Mouse (Mus musculus) CH12.LX (cell line): ENCODE measurements around the gene Rbm44. TPM values are rescaled to one million over a fixed set of nuclear protein-coding genes. Genes with fewer than 3 reads are reported as not detected.

ENCODE experiments used
- DNase-seq: peaks from one replicate; pipeline ENCODE4 v3.0.0-alpha.2; 2013; ENCODE audit errors: extremely low read depth
- H3K27ac ChIP-seq: 2 replicates; pipeline ENCODE4 v1.5.1; 2012; ENCODE audit warnings: low read depth, mild to moderate bottlenecking, control low read depth, moderate library complexity; ENCODE audit not compliant: insufficient read depth
- H3K27me3 ChIP-seq: replicated peaks from 2 replicates; pipeline ENCODE3; 2012; ENCODE audit warnings: inconsistent platforms
- H3K36me3 ChIP-seq, 2 experiments: replicated peaks in 1 of 2; 2 replicates each; pipeline versions ENCODE3 to v1.6.1; 2012; ENCODE audit warnings: inconsistent platforms in 1 of 2, low read length in 1 of 2, mild to moderate bottlenecking in 1 of 2, mixed read lengths in 1 of 2, moderate library complexity in 1 of 2; ENCODE audit not compliant: control insufficient read depth in 1 of 2, insufficient read depth in 1 of 2
- H3K4me1 ChIP-seq, 2 experiments: 2 replicates each; pipeline ENCODE4 v1.6.1; 2012; ENCODE audit warnings: inconsistent platforms in 1 of 2, moderate library complexity in 1 of 2; ENCODE audit not compliant: insufficient read depth in 2 of 2, control insufficient read depth in 1 of 2
- H3K4me2 ChIP-seq: 2 replicates; pipeline ENCODE4 v1.6.1; 2012; ENCODE audit warnings: low read depth, mild to moderate bottlenecking, control low read depth; ENCODE audit not compliant: poor library complexity, insufficient read depth, severe bottlenecking
- H3K4me3 ChIP-seq, 3 experiments: fragments of 150-350 bp in 1 of 3; sonication (generic) in 1 of 3; replicated peaks in 1 of 3; 2 replicates each; pipeline versions ENCODE3 to v1.5.1; 2011 to 2012; ENCODE audit warnings: low read depth in 2 of 3, low read length in 2 of 3, mild to moderate bottlenecking in 2 of 3, moderate library complexity in 2 of 3, control low read depth in 1 of 3, improper control_type of control experiment in 1 of 3, inconsistent platforms in 1 of 3, mixed read lengths in 1 of 3; ENCODE audit not compliant: poor library complexity in 1 of 3
- H3K79me2 ChIP-seq: replicated peaks from 2 replicates; pipeline ENCODE4 v1.6.1; 2012; ENCODE audit warnings: mild to moderate bottlenecking, moderate library complexity; ENCODE audit not compliant: control insufficient read depth, poor library complexity, insufficient read depth, severe bottlenecking; ENCODE audit errors: extremely low read depth
- H3K9ac ChIP-seq: 2 replicates; pipeline ENCODE4 v1.6.1; 2012; ENCODE audit warnings: low read depth, mild to moderate bottlenecking, control low read depth, moderate library complexity; ENCODE audit not compliant: insufficient read depth
- H3K9me3 ChIP-seq: replicated peaks from 2 replicates; pipeline ENCODE3; 2012; ENCODE audit warnings: low read length, inconsistent platforms, mixed read lengths
- BHLHE40 ChIP-seq: IDR thresholded peaks from 2 replicates; pipeline ENCODE4 v1.6.1; 2011; ENCODE audit warnings: mild to moderate bottlenecking, low read depth, low read length, improper control_type of control experiment
- CHD2 ChIP-seq: IDR thresholded peaks from 2 replicates; pipeline ENCODE4 v1.6.1; 2011; ENCODE audit warnings: low read length, improper control_type of control experiment
- CTCF ChIP-seq, 2 experiments: IDR thresholded peaks in 1 of 2; conservative IDR thresholded peaks in 1 of 2; 2 replicates each; pipeline ENCODE4 v1.5.1; 2011 to 2012; ENCODE audit warnings: low read depth in 2 of 2, low read length in 2 of 2, improper control_type of control experiment in 1 of 2, inconsistent platforms in 1 of 2, mild to moderate bottlenecking in 1 of 2, moderate library complexity in 1 of 2
- EP300 ChIP-seq: IDR thresholded peaks from 2 replicates; pipeline ENCODE4 v1.6.1; 2011; ENCODE audit warnings: low read length, improper control_type of control experiment
- ETS1 ChIP-seq: conservative IDR thresholded peaks from 2 replicates; pipeline ENCODE4 v1.6.1; 2012; ENCODE audit warnings: low read depth, mild to moderate bottlenecking, inconsistent platforms, low read length, improper control_type of control experiment, moderate library complexity
- GABPA ChIP-seq: IDR thresholded peaks from 2 replicates; pipeline ENCODE4 v1.6.1; 2012; ENCODE audit warnings: low read depth, low read length, improper control_type of control experiment, inconsistent platforms; ENCODE audit not compliant: insufficient replicate concordance
- HCFC1 ChIP-seq: IDR thresholded peaks from 2 replicates; pipeline ENCODE4 v1.6.1; 2012; ENCODE audit warnings: low read depth, mild to moderate bottlenecking, inconsistent platforms, low read length, improper control_type of control experiment
- JUN ChIP-seq: IDR thresholded peaks from 2 replicates; pipeline ENCODE4 v1.6.1; 2011; ENCODE audit warnings: low read depth, mild to moderate bottlenecking, low read length, improper control_type of control experiment, moderate library complexity; ENCODE audit not compliant: insufficient read depth
- JUND ChIP-seq: conservative IDR thresholded peaks from 2 replicates; pipeline ENCODE4 v1.6.1; 2011; ENCODE audit warnings: low read depth, low read length, improper control_type of control experiment
- MAFK ChIP-seq: IDR thresholded peaks from 2 replicates; pipeline ENCODE4 v1.6.1; 2011; ENCODE audit warnings: low read length, improper control_type of control experiment; ENCODE audit not compliant: insufficient replicate concordance
- MAZ ChIP-seq: IDR thresholded peaks from 2 replicates; pipeline ENCODE4 v1.6.1; 2012; ENCODE audit warnings: low read depth, mild to moderate bottlenecking, inconsistent platforms, low read length, improper control_type of control experiment, moderate library complexity
- MXI1 ChIP-seq: IDR thresholded peaks from 2 replicates; pipeline ENCODE4 v1.6.1; 2011; ENCODE audit warnings: mild to moderate bottlenecking, low read depth, low read length, improper control_type of control experiment
- MYC ChIP-seq: IDR thresholded peaks from 2 replicates; pipeline ENCODE4 v1.6.1; 2011; ENCODE audit warnings: low read depth, mild to moderate bottlenecking, improper control_type of control experiment, low read length
- NELFE ChIP-seq: IDR thresholded peaks from 2 replicates; pipeline ENCODE4 v1.6.1; 2011; ENCODE audit warnings: low read depth, low read length, improper control_type of control experiment
- NRF1 ChIP-seq: IDR thresholded peaks from 2 replicates; pipeline ENCODE4 v1.6.1; 2014; ENCODE audit warnings: low read depth, mild to moderate bottlenecking, inconsistent platforms, low read length, improper control_type of control experiment, moderate library complexity
- POLR2AphosphoS2 ChIP-seq: IDR thresholded peaks from 2 replicates; pipeline ENCODE4 v1.6.1; 2011; ENCODE audit warnings: low read depth, low read length, improper control_type of control experiment
- RAD21 ChIP-seq: IDR thresholded peaks from 2 replicates; pipeline ENCODE4 v1.6.1; 2011; ENCODE audit warnings: low read depth, mild to moderate bottlenecking, low read length, improper control_type of control experiment, moderate library complexity
- SIN3A ChIP-seq: IDR thresholded peaks from 2 replicates; pipeline ENCODE4 v1.6.1; 2012; ENCODE audit warnings: low read length, improper control_type of control experiment, inconsistent platforms
- SMC3 ChIP-seq: IDR thresholded peaks from 2 replicates; pipeline ENCODE4 v1.6.1; 2011; ENCODE audit warnings: low read depth, low read length, improper control_type of control experiment
- TBP ChIP-seq: conservative IDR thresholded peaks from 2 replicates; pipeline ENCODE4 v1.6.1; 2011; ENCODE audit warnings: low read depth, low read length, improper control_type of control experiment
- TCF12 ChIP-seq: IDR thresholded peaks from 2 replicates; pipeline ENCODE4 v1.6.1; 2014; ENCODE audit warnings: low read depth, mild to moderate bottlenecking, inconsistent platforms, low read length, improper control_type of control experiment
- UBTF ChIP-seq: IDR thresholded peaks from 2 replicates; pipeline ENCODE4 v1.6.1; 2012; ENCODE audit warnings: low read depth, mild to moderate bottlenecking, inconsistent platforms, low read length, improper control_type of control experiment, moderate library complexity
- ZC3H11A ChIP-seq: IDR thresholded peaks from 2 replicates; pipeline ENCODE4 v1.6.1; 2012; ENCODE audit warnings: low read depth, mild to moderate bottlenecking, inconsistent platforms, low read length, improper control_type of control experiment
- dilution Hi-C: fragments of 300-500 bp; cut with MboI; formaldehyde crosslinking; loops from 2 replicates; pipeline ENCODE4 v1.14.3; 2020; ENCODE audit warnings: low sequenced_read_pairs; ENCODE audit not compliant: extremely low pct_unique_long_range_greater_than_20kb, extremely low pct_ligation_motif_present
- in situ Hi-C: fragments of 300-500 bp; cut with MboI; formaldehyde crosslinking; loops from 3 replicates; pipeline ENCODE4 v1.14.3; 2019; ENCODE audit warnings: low sequenced_read_pairs, low pct_ligation_motif_present, low pct_unique_long_range_greater_than_20kb, mixed read lengths
- polyA plus RNA-seq: library from polyadenylated mRNA; unstranded; fragments of >175 nt; gene quantifications from 2 replicates; pipeline ENCODE4 v1.2.1, GENCODE M21; 2012; ENCODE audit warnings: low read depth; ENCODE audit not compliant: insufficient read length
- total RNA-seq, 2 experiments: library from RNA; depleted of rRNA; stranded (reverse); fragments of 300-350 nt in 1 of 2; fragments of >200 nt in 1 of 2; gene quantifications; 2 replicates each; pipeline ENCODE4 v1.2.3; 2012 to 2014

The Rbm44 gene
- total and polyA plus RNA-seq, 3 experiments = 0.23 to 0.44 TPM; not detected in 1

- H3K9ac ChIP-seq = no peak overlapping the region
- no peak overlapping the region for H3K27ac ChIP-seq
- peaks cover 2% of the 10 kb centered on the region for H3K27me3 ChIP-seq
- H3K36me3 ChIP-seq = no peaks in the 10 kb centered on the region
- no peaks in the 10 kb centered on the region for H3K79me2 ChIP-seq
- in situ Hi-C loops = no loop called here
- no peak overlapping the region for H3K4me2 ChIP-seq
- dilution Hi-C loops = no loop called here
- DNase-seq = peak; percentile 43
- H3K4me3 ChIP-seq = no peak overlapping the region
- TF ChIP-seq MAFK (no peak), TBP (no peak), RAD21 (peak; percentile 86), SMC3 (peak; percentile 89), MYC (no peak), JUND (no peak), CTCF (conservative IDR thresholded peaks at IDR 0.05 in 1 of 2, IDR thresholded peaks at IDR 0.05 in 1 of 2; ENCODE audit: low read depth in 2 of 2, low read length in 2 of 2) (peak in 1 of 2 experiments; percentile 87; a peak in 2 of 4 replicates), SIN3A (no peak), NELFE (no peak), UBTF (no peak), ZC3H11A (peak; percentile 41), GABPA (no peak)
- no peaks in the 10 kb centered on the region for H3K9me3 ChIP-seq
- no peaks in the 10 kb centered on the region; a peak in 1 of 4 replicates for H3K4me1 ChIP-seq
These were observed 34.2 kb downstream of the Rbm44 start for GRCm38 (mm10) chr1:91179086-91179485.

DNA sequence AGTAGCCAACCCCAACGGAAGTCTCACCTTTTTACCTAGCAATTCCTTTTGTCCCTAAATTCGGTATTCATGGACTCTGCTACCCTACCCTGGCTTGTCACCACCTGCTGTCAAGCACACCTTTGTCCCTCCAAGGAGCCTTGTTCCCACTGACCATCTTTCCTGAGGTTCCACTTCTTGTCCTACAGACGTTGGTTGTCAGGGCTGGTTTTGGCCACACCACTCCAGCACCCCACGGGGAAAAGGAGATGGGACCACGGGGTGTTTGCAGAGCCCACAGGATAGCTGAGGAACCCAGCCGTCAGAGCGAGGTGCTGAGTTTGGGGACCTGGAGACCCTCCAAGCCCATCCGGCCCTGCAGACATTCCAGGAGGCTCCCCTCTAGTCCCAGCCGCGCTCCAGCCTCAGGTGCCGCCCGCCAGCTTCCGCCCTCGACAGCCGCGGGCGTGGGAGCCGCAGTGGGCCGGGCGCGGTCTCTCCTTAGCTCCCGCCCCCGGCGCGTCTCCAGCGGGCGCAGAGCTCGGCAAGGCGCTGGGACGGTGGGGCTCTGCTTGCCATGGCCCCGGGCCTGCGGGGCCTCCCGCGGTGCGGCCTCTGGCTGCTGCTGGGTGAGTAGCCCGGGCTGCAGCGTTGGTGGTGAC is 34.8 kb downstream of the Rbm44 start, which contains the start of gene Ramp1:
Gene Ramp1, plus strand, starts transcription at position 290 of the 641 bp plus-strand sequence.
- Histone ChIP-seq H3K4me1 (no peaks in the 10 kb centered on the region; a peak in 1 of 4 replicates), H3K4me2 (no peak within 1 kb of the TSS), H3K4me3 (no peak within 1 kb of the TSS), H3K79me2 (no peaks in the 10 kb centered on the region), H3K36me3 (no peaks in the 10 kb centered on the region), H3K27ac (no peak within 1 kb of the TSS), H3K9me3 (no peaks in the 10 kb centered on the region), H3K9ac (no peak within 1 kb of the TSS), H3K27me3 (peaks cover 2% of the 10 kb centered on the region)
- TF ChIP-seq HCFC1 = no peak
- no peak for TF ChIP-seq NRF1
- TF ChIP-seq BHLHE40 = no peak
- TF ChIP-seq ETS1 = no peak
- no peak for TF ChIP-seq SIN3A
- no peak for TF ChIP-seq MAZ
- no peak for TF ChIP-seq EP300
- no peak for TF ChIP-seq MAFK
- TF ChIP-seq JUN = no peak
- TF ChIP-seq CTCF (conservative IDR thresholded peaks at IDR 0.05 in 1 of 2, IDR thresholded peaks at IDR 0.05 in 1 of 2; ENCODE audit: low read depth in 2 of 2, low read length in 2 of 2) = no peak
- no peak for TF ChIP-seq ZC3H11A
- TF ChIP-seq MXI1 = no peak
- no peak for TF ChIP-seq TCF12
- no peak for TF ChIP-seq CHD2
- no peak for TF ChIP-seq POLR2AphosphoS2
- in situ Hi-C loops (loop anchor here (5.0 to 10.0 kb wide), 2 partner anchors 38 to 65 kb away; no protein-coding TSS in a partner anchor), dilution Hi-C loops (no loop called here)
- no peak for DNase-seq
